ENCODE assay signal across 7 mouse cellular contexts in the genomic region with DNA sequence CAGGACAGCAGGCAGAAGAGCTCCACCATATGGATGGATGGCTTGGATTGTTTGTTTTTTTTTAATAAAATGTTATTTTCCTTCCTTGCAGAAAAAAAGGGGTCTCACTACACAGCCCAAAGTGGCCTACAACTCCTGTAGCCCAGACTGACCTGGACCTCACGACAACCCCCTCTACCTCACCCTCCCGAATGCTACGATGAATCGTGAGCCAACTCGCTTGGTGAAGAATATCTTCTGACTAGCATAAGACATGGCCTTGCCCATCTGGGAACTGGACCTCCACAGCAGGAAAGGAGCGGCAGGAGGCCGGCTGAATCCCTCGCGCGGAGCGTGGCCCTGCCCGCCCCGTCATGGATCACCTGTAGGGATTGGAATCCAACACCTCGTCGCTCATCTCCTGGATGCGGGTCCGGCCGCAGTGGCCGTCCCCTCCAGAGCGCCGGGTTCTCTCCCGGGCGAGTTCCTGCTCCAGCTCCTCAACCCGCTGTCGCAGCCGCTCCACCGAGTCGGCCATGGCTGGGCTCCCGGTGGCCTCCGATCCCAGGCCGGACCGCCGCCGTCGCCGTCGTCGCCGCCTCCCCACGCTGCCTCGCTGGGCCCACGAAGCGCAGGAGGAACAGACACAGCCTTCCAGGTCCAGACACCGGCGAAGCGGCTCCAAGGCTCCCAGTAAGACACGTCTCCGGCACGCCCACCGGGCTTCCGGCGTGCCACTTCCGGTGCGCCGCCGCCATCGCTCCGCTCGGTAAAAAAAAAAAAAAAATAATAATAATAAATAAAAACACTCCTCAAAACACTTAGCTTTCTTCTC. TPM values are rescaled to one million over a fixed set of nuclear protein-coding genes. Genes with fewer than 3 reads are reported as not detected.
DNase-seq lines count a peak whose midpoint lies in the region; ATAC-seq and TF ChIP-seq lines count a peak whose summit lies in the region.

A gene (minus strand): TSS at position 705 of the 814 bp plus-strand sequence.

- H3K27ac ChIP-seq in gastrocnemius, adult 2 months = peak within 1 kb of the TSS; percentile 95
- H3K27ac ChIP-seq in hindbrain, embryonic 15.5 days (replicated peaks) = peak within 1 kb of the TSS; percentile 80
- H3K27ac ChIP-seq in midbrain, embryonic 12.5 days (replicated peaks) = peak within 1 kb of the TSS; percentile 74

- peaks cover 24% of the 10 kb centered on the region for H3K36me3 ChIP-seq in hindbrain, embryonic 15.5 days
- H3K36me3 ChIP-seq in midbrain, embryonic 12.5 days = peaks cover 19% of the 10 kb centered on the region
- no peaks in the 10 kb centered on the region for H3K36me3 ChIP-seq in splenic B cell, adult 2 months (ENCODE audit: control insufficient read depth, insufficient read depth, low read length, poor library complexity, severe bottlenecking)

- peaks cover 27% of the 10 kb centered on the region for H3K4me1 ChIP-seq in hindbrain, embryonic 15.5 days (replicated peaks)
- peaks cover 20% of the 10 kb centered on the region for H3K4me1 ChIP-seq in midbrain, embryonic 12.5 days

- peak; percentile 82 for ATAC-seq in hindbrain, embryonic 15.5 days (ENCODE audit: low FRiP score, low read depth)
- ATAC-seq in midbrain, embryonic 12.5 days (ENCODE audit: low FRiP score, low read depth) = peak; percentile 84

- DNase-seq in MN1 (ENCODE audit: low spot score) = peak; percentile 81
- peak; percentile 74 for DNase-seq in cerebellum, adult 11-12 months
- peak; percentile 87 for DNase-seq in gastrocnemius, adult 2 months
- peak; percentile 76 for DNase-seq in left cerebral cortex, postnatal 4 days
- peak; percentile 8 for DNase-seq in splenic B cell, adult 2 months (ENCODE audit: low read depth, low spot score)

- no peaks in the 10 kb centered on the region for H3K27me3 ChIP-seq in hindbrain, embryonic 15.5 days
- H3K27me3 ChIP-seq in midbrain, embryonic 12.5 days = no peaks in the 10 kb centered on the region
- no peaks in the 10 kb centered on the region for H3K27me3 ChIP-seq in splenic B cell, adult 2 months (ENCODE audit: control insufficient read depth, insufficient read depth, low read length, poor library complexity, severe bottlenecking)

- TF ChIP-seq CTCF in gastrocnemius, adult 2 months (IDR thresholded peaks at IDR 0.05) = no peak

- no peaks in the 10 kb centered on the region for H3K9me3 ChIP-seq in hindbrain, embryonic 15.5 days
- H3K9me3 ChIP-seq in midbrain, embryonic 12.5 days = no peaks in the 10 kb centered on the region

- H3K4me2 ChIP-seq in hindbrain, embryonic 15.5 days = peak within 1 kb of the TSS; percentile 94
- H3K4me2 ChIP-seq in midbrain, embryonic 12.5 days (replicated peaks) = peak within 1 kb of the TSS; percentile 97

- peak within 1 kb of the TSS; percentile 77 for H3K4me3 ChIP-seq in gastrocnemius, adult 2 months
- peak within 1 kb of the TSS; percentile 84 for H3K4me3 ChIP-seq in hindbrain, embryonic 15.5 days
- peak within 1 kb of the TSS; percentile 99 for H3K4me3 ChIP-seq in midbrain, embryonic 12.5 days

- H3K9ac ChIP-seq in hindbrain, embryonic 15.5 days = peak within 1 kb of the TSS; percentile 85
- H3K9ac ChIP-seq in midbrain, embryonic 12.5 days (replicated peaks) = peak within 1 kb of the TSS; percentile 89

- WGBS in hindbrain, embryonic 15.5 days = under 1% methylated on average over 59 of the region's 59 CpGs
- under 1% methylated on average over 59 of the region's 59 CpGs for WGBS in midbrain, embryonic 12.5 days

- intact Hi-C loops in gastrocnemius, adult 2 months (cut with DNase I) = no loop called here
- intact Hi-C loops in left cerebral cortex, postnatal 4 days (cut with DNase I) = no loop called here

RNA-seq across cellular contexts. Expression of the gene that starts here (rescaled TPM):
- 10 to 100 TPM; 12.6 to 12.9 TPM for total RNA-seq in gastrocnemius, adult 2 months (2021)
- 68.9 and 69.5 TPM in 2 replicates for polyA plus RNA-seq in hindbrain, embryonic 15.5 days (2015; fragmentation: Nextera tagmentation; extraction: Ambion mirVana)
- 10 to 100 TPM; 47.4 to 49.4 TPM for total RNA-seq in left cerebral cortex, postnatal 4 days (2021)
- 60.5 and 62.9 TPM in 2 replicates for polyA plus RNA-seq in midbrain, embryonic 12.5 days (2016; fragmentation: Nextera tagmentation; extraction: Ambion mirVana)

Comparison
In these comparisons a context has a peak if more than half of its experiments do, and no peak if none do; other contexts are left out.
1. Peak in every context shown above with its lines: DNase-seq, ATAC-seq, H3K4me3 ChIP-seq and H3K27ac ChIP-seq.
2. DNase-seq: peak in every context shown above with its lines; median percentile 87 in gastrocnemius, adult 2 months; 81 in MN1; 76 in left cerebral cortex, postnatal 4 days; 74 in cerebellum, adult 11-12 months; 8 in splenic B cell, adult 2 months.